Mouse (Mus musculus): Measurements from ENCODE around the gene Grm3.

Grm3 gene

GRCm38 (mm10) chr5:9622264-9623094 lies 102.5 kb downstream of the Grm3 start:
- no peak for DNase-seq

DNA sequence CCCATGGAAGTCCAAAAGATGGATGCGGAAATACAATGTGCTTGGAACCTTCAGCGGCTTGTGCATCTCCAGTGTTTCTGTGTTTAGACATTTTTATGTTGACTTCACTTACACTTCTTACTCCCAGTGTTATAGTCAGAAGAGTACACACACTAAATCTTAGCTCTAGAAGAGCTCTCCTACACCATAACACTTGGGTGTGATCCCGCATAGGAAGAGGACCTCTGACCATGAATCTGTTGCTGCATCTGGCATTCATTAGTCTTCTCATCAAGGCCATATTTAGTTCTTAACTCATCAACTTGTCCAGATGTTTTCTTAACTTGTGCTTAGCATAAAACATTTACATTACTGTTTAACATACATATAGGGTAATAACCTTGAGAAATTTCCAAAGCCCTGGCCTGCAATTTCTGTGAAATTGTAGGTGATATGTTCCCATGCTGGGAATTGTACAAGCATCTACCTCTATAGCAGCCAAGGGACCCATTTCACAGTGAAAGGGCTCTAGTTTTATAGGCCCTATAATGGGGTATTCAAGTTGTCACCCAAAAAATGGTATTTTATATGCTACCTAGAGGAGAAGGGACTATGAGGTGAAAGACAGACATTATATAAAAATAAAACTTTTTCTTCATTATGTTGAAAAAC lies 103.4 kb downstream of the Grm3 start:
- DNase-seq = no peak

GRCm38 (mm10) chr5:9579021-9579420 lies 145.9 kb downstream of the Grm3 start:
- no peak for DNase-seq

GRCm38 (mm10) chr5:9578571-9578970 lies 146.4 kb downstream of the Grm3 start:
- DNase-seq = no peak

GRCm38 (mm10) chr5:9570946-9571345 lies 154.0 kb downstream of the Grm3 start:
- no peak for DNase-seq

DNA sequence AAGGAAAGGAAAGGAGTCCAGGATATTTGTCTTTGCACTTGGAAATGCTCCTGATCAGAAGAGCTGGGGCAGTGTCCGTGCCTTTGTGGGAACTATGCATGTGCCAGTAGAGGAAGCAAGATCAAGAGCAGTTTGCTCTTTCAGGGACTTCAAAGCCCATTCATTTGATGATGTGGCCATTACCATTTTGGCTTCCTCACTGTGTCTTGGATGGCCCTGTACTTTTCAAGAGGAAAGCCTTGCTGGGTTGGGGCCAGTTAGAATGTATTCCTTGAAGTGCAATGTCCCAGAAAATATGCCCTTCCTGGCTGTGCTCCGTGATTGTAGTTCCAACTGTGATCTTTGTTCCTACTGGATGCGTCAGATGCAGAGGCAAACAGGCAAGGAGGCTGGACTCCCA lies 167.3 kb downstream of the Grm3 start:
- no peak for DNase-seq

DNA sequence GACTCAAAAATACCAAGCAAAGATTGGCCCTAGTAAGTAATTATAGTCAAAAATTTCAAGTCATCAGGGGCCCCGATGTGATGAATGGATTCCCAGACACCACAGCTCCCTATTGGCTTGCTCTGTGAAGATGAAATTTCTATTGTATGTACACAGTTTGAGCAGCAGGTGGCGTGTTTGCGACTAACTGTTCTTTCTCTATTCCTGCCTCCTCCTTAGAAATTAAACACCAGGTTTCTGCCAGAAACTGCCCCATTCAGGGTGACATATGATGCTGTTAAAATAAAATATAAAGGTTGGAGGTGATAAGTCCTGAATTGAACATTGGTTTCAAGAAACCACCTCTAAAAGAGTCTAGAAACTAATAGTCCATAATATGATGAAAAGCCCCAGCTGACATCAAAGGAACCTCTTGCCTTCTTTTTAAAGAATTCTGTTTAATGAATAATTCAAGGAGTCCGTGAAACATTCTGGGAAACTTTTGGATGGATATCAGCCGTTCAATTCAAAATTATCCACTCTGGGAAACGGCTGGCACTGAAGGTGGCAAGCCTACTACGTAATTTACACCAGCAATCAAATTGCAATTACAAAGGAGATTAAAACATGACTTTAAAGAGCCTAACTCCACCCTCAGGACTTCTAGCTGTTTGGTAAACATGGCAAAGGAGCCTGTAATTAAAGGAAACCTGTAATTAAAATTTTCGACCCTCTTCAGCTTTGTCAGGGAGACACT lies 184.0 kb downstream of the Grm3 start:
- DNase-seq = peak in 1 of 2 experiments; percentile 4

GRCm38 (mm10) chr5:9525507-9525906 lies 199.5 kb downstream of the Grm3 start:
- no peak for DNase-seq

DNA sequence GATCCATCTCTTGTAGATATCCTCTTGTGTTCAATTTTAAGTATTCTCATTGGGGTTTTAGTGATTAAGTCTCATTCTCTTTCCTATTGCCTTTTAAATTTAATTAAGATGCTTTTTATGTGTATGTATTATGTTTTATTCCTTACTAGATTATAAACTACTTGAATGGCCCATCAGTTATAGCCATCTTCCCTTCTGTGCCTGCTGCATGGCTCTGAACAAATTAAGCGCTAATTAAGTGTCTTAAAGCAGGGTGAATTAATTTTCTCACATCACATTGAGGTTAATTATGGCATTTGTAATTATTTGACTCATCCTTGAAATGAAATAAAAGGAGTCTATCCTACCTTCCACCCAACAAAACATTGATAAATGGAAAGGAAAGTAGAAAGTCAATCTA lies 213.9 kb downstream of the Grm3 start:
- no peak for DNase-seq

GRCm38 (mm10) chr5:9497235-9497634 lies 227.7 kb downstream of the Grm3 start:
- DNase-seq = no peak

DNA sequence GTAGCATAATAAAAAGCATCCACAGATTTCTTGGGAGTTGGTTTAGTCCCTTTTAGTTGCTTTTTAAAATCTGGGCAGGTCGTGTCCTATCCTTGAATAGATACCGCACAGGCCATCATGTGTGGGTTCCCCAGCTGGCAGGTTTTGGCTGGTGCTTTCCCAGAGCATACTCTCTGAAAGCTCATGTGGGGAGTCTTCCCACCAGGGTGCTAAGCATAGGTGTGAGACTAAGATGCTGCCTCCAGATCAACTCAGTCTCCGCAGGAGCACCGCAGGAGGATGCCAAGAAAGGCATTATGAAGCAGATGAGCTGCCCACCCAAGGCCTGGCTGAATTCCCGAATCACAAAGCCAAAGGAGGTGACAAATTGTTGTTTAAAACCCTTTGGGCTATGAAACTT lies 229.5 kb downstream of the Grm3 start:
- DNase-seq = no peak

- DNase-seq = no peak
Measured at GRCm38 (mm10) chr5:9477587-9477986, 247.4 kb downstream of the Grm3 start.

- DNase-seq = no peak
Measured at GRCm38 (mm10) chr5:9453298-9453697, 271.7 kb downstream of the Grm3 start.

DNA sequence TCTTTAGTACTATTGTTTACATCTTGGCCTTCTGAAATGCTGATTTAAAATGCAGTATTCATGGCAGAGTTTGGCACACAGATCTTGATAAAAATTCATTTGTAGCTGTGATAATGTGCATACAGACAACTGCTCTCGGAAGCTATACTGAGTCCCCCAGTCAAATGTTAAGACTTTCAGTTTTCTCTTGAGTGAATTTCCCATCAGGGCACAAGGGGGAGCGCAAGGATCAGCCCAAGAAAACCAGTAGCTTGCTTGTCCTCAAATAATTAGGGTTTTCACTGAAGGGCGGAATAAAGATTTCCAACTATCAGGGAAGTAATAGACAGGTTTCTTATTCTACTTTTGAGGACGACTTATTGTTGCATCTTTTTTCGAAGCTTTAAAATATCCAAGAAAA lies 275.4 kb downstream of the Grm3 start:
- no peak for DNase-seq

DNA sequence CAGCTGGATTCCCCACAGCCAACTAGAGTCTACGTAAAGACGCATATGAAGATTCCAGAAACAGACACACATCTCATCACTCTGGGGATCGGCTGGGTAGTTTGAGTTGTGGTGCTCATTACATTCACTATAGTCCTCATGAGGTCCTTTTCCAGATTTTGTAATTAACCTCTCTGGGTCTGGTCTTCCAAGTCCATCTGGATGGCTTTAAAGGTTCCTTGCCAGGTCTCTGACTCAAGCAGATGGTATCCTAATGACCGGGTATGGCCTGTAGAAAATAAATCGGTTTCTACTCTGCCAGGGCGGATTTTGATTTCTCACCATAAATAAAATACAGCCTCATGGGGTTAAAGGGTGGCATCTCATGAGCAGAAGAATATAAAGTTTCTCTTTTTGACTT lies 276.0 kb downstream of the Grm3 start:
- no peak for DNase-seq

DNA sequence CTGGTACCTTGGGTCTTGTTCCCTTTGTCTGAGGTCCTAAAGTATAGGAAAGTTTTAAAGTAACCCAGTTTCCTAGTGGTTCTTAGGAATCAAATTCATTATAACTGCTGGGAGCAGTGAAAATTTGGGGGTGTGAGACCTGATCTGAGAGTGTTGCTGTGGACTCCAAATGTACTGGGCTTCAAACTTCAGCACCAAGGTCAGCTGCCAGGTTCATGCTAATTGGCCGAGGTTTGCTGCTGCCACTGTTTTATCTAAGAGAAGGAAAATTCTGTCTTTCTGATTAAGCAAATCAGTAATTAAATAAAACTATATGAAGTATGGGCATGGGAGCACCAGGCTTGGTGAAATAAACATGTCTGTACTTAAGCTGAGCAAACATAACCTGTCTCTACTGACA lies 278.8 kb downstream of the Grm3 start:
- peak in 1 of 2 experiments; percentile 32 for DNase-seq

Data from kidney, postnatal 25 days (tissue).